Comparison of ENCODE assay signal across 8 mouse cellular contexts in genomic region chr12:40220896-40221295, GRCm38 (mm10). TPM values are rescaled to one million over a fixed set of nuclear protein-coding genes. Genes with fewer than 3 reads are reported as not detected.
DNase-seq lines count a peak whose midpoint lies in the region; ATAC-seq and TF ChIP-seq lines count a peak whose summit lies in the region.

No protein-coding gene starts in this region.

- H3K79me2 ChIP-seq in heart, adult 2 months (replicated peaks; ENCODE audit: control insufficient read depth, insufficient read depth, low read length), result peaks cover 2% of the 10 kb centered on the region

- in situ Hi-C loops in ES-E14 (cut with MboI; ENCODE audit: low sequenced_read_pairs in 2 of 2, unreplicated experiment in 2 of 2), result no loop called here

- intact Hi-C loops in heart, adult 2 months (cut with DNase I), result loop anchor here (2.0 to 5.0 kb wide), 3 partner anchors 18 to 806 kb away; partner anchors contain the start of genes Dock4 and Zfp277
- intact Hi-C loops in left cerebral cortex, postnatal 36 days (cut with DNase I), result no loop called here

- H3K36me3 ChIP-seq in heart, adult 2 months (ENCODE audit: control insufficient read depth, insufficient read depth, low read length), result peaks cover 21% of the 10 kb centered on the region
- peaks cover 8% of the 10 kb centered on the region for H3K36me3 ChIP-seq in ES-E14 (ENCODE audit: control insufficient read depth, insufficient read depth, low read length, poor library complexity, severe bottlenecking)
- no peaks in the 10 kb centered on the region for H3K36me3 ChIP-seq in hindbrain, embryonic 11.5 days (ENCODE audit: control insufficient read depth, insufficient read depth, low read length)
- peaks cover 7% of the 10 kb centered on the region for H3K36me3 ChIP-seq in liver, postnatal 0 days (replicated peaks; ENCODE audit: insufficient read depth, low read length)

- WGBS in heart, adult 2 months, result 6% methylated on average over 3 of the region's 3 CpGs
- WGBS in hindbrain, embryonic 11.5 days, result 44% methylated on average over 3 of the region's 3 CpGs
- 12% methylated on average over 3 of the region's 3 CpGs for WGBS in liver, postnatal 0 days (ENCODE audit: insufficient replicate concordance)

- TF ChIP-seq CTCF in heart, adult 2 months (IDR thresholded peaks at IDR 0.05), result no peak
- no peak for TF ChIP-seq CTCF in liver, postnatal 0 days (IDR thresholded peaks at IDR 0.05; ENCODE audit: low read depth)

- DNase-seq in heart, adult 2 months, result no peak
- DNase-seq in heart, adult 8-10 months (ENCODE audit: low spot score), result no peak
- DNase-seq in ES-E14 (ENCODE audit: low read depth, low spot score), result no peak
- no peak for DNase-seq in hindbrain, embryonic 11.5 days (ENCODE audit: low spot score)
- no peak for DNase-seq in liver, postnatal 0 days
- no peak for DNase-seq in thymus, adult 18-20 months
- no peak for DNase-seq in left cerebral cortex, postnatal 36 days (ENCODE audit: low spot score in 2 of 2)
- no peak for DNase-seq in layer of hippocampus, postnatal 10 days (ENCODE audit: low spot score in 2 of 2)

- no peak for TF ChIP-seq EP300 in heart, adult 2 months (IDR thresholded peaks at IDR 0.05; ENCODE audit: insufficient read depth, low read depth, low read length)
- no peak for TF ChIP-seq EP300 in liver, postnatal 0 days (IDR thresholded peaks at IDR 0.05; ENCODE audit: low read depth)

- ATAC-seq in hindbrain, embryonic 11.5 days (ENCODE audit: low FRiP score), result no peak
- no peak for ATAC-seq in liver, postnatal 0 days

- H3K9ac ChIP-seq in heart, adult 2 months (ENCODE audit: low read depth, low read length), result no peak overlapping the region
- H3K9ac ChIP-seq in ES-E14 (ENCODE audit: insufficient read depth, low read depth, low read length, poor library complexity, severe bottlenecking), result no peak overlapping the region
- no peak overlapping the region for H3K9ac ChIP-seq in hindbrain, embryonic 11.5 days (ENCODE audit: low read depth, low read length)
- H3K9ac ChIP-seq in liver, postnatal 0 days (replicated peaks), result peak overlapping the region; percentile 45

- H3K27ac ChIP-seq in heart, adult 2 months, result peak overlapping the region; percentile 93
- no peak overlapping the region for H3K27ac ChIP-seq in ES-E14 (ENCODE audit: insufficient read depth, low read depth, low read length, poor library complexity, severe bottlenecking)
- no peak overlapping the region for H3K27ac ChIP-seq in hindbrain, embryonic 11.5 days (ENCODE audit: low read depth, low read length)
- H3K27ac ChIP-seq in liver, postnatal 0 days (ENCODE audit: low read depth), result no peak overlapping the region

- peak overlapping the region; percentile 57; the same call in 1 of the 2 replicates for H3K4me2 ChIP-seq in hindbrain, embryonic 11.5 days (replicated peaks; ENCODE audit: low read depth, low read length)
- peak overlapping the region; percentile 76 for H3K4me2 ChIP-seq in liver, postnatal 0 days (ENCODE audit: low read depth, low read length)

- no peaks in the 10 kb centered on the region for H3K27me3 ChIP-seq in heart, adult 2 months (ENCODE audit: control insufficient read depth, insufficient read depth, low read length)
- no peaks in the 10 kb centered on the region for H3K27me3 ChIP-seq in hindbrain, embryonic 11.5 days (ENCODE audit: control insufficient read depth, insufficient read depth, low read length)
- H3K27me3 ChIP-seq in liver, postnatal 0 days (ENCODE audit: insufficient read depth, low read length), result no peaks in the 10 kb centered on the region

- H3K4me1 ChIP-seq in heart, adult 2 months (ENCODE audit: control insufficient read depth, insufficient read depth, low read length), result peaks cover 5% of the 10 kb centered on the region; the same call in 1 of the 2 replicates
- peaks cover 2 to 6% of the 10 kb centered on the region in 2 experiments for H3K4me1 ChIP-seq in ES-E14 (ENCODE audit: control insufficient read depth in 2 of 2, insufficient read depth in 2 of 2, low read length in 2 of 2, poor library complexity in 1 of 2)
- H3K4me1 ChIP-seq in hindbrain, embryonic 11.5 days (replicated peaks; ENCODE audit: control insufficient read depth, insufficient read depth, low read length), result no peaks in the 10 kb centered on the region
- peaks cover 20% of the 10 kb centered on the region for H3K4me1 ChIP-seq in liver, postnatal 0 days (ENCODE audit: insufficient read depth)

- no peak for TF ChIP-seq POLR2A in heart, adult 2 months (IDR thresholded peaks at IDR 0.05; ENCODE audit: insufficient read depth, low read depth, low read length)

- H3K9me3 ChIP-seq in ES-E14 (ENCODE audit: control insufficient read depth, insufficient read depth, low read depth, low read length), result no peaks in the 10 kb centered on the region
- H3K9me3 ChIP-seq in hindbrain, embryonic 11.5 days (ENCODE audit: control insufficient read depth, low read length), result no peaks in the 10 kb centered on the region
- H3K9me3 ChIP-seq in liver, postnatal 0 days (ENCODE audit: low read length), result no peaks in the 10 kb centered on the region

- H3K4me3 ChIP-seq in heart, adult 2 months, result peak overlapping the region; percentile 90
- peak overlapping the region; percentile 38 to 98; a peak in 3 of 4 replicates for H3K4me3 ChIP-seq in ES-E14 (ENCODE audit: insufficient read depth in 1 of 2, low read depth in 1 of 2, low read length in 2 of 2, poor library complexity in 1 of 2, severe bottlenecking in 1 of 2)
- H3K4me3 ChIP-seq in hindbrain, embryonic 11.5 days (ENCODE audit: low read depth, low read length), result peak overlapping the region; percentile 97; the same call in 1 of the 2 replicates
- peak overlapping the region; percentile 96 for H3K4me3 ChIP-seq in liver, postnatal 0 days (ENCODE audit: low read depth, low read length)

TF ChIP-seq in ES-E14, 5 proteins besides CTCF, POLR2A, EP300 and RAD21:
- TF ChIP-seq ZC3H11A (IDR thresholded peaks at IDR 0.05; ENCODE audit: borderline replicate concordance, low read depth, low read length) (no peak), CHD2 (IDR thresholded peaks at IDR 0.05; ENCODE audit: low read depth, low read length) (no peak), MAFK (IDR thresholded peaks at IDR 0.05; ENCODE audit: insufficient read depth, low read depth, low read length) (no peak), ZNF384 (IDR thresholded peaks at IDR 0.05; ENCODE audit: low read depth, low read length) (no peak), HCFC1 (IDR thresholded peaks at IDR 0.05; ENCODE audit: borderline replicate concordance, insufficient read depth, low read length) (no peak)

RNA-seq across cellular contexts. Expression of gene Lsmem1, which starts 21.6 kb away (rescaled TPM):
- total RNA-seq in heart, adult 2 months (2021), result 10 to 100 TPM; 43.2 to 45.4 TPM
- 22.2 and 39.4 TPM in 2 replicates for polyA plus RNA-seq in heart, adult 2 months (2012; rRNA removed)
- total RNA-seq in heart, adult 8-10 months (2022), result 10 to 100 TPM; 54.6 to 69.7 (median 59.4) TPM
- 0.09 and 0.16 TPM in 2 replicates for total RNA-seq in ES-E14 (2012; rRNA removed)
- polyA plus RNA-seq in hindbrain, embryonic 11.5 days (2014; fragmentation: Nextera tagmentation; extraction: Ambion mirVana), result 0.08 TPM in 1 of 2 replicates, not detected in the other
- polyA plus RNA-seq in liver, postnatal 0 days (2015; fragmentation: Nextera tagmentation; extraction: Ambion mirVana), result 0.24 TPM in 1 of 2 replicates, not detected in the other
- total RNA-seq in left cerebral cortex, postnatal 36 days (2021), result 1 to 10 TPM; 1.3 to 1.8 TPM
- under 1 TPM; 0.22 to 0.69 TPM for total RNA-seq in layer of hippocampus, postnatal 10 days (2021)

RNA-seq across cellular contexts. Expression of gene Ifrd1, which starts 27.4 kb away (rescaled TPM):
- total RNA-seq in heart, adult 2 months (2021), result 10 to 100 TPM; 85.1 to 87.6 TPM
- 14.1 and 34.8 TPM in 2 replicates for polyA plus RNA-seq in heart, adult 2 months (2012; rRNA removed)
- 10 to 100 TPM; 69.0 to 89.2 (median 83.0) TPM for total RNA-seq in heart, adult 8-10 months (2022)
- 79.8 and 116 TPM in 2 replicates for total RNA-seq in ES-E14 (2012; rRNA removed)
- polyA plus RNA-seq in hindbrain, embryonic 11.5 days (2014; fragmentation: Nextera tagmentation; extraction: Ambion mirVana), result 200 and 204 TPM in 2 replicates
- polyA plus RNA-seq in liver, postnatal 0 days (2015; fragmentation: Nextera tagmentation; extraction: Ambion mirVana), result 47.1 and 50.4 TPM in 2 replicates
- total RNA-seq in left cerebral cortex, postnatal 36 days (2021), result 100 to 1,000 TPM; 112 to 114 TPM
- 100 to 1,000 TPM in 1 of 2 experiments, 10 to 100 TPM in 1; 97.4 to 104 TPM for total RNA-seq in layer of hippocampus, postnatal 10 days (2021)

Comparison
In these comparisons a context has a peak if more than half of its experiments do, and no peak if none do; other contexts are left out.
1. RNA of gene Lsmem1, which starts 21.6 kb away (total RNA-seq): 54.6 to 69.7 TPM in heart, adult 8-10 months and 43.2 to 45.4 TPM in heart, adult 2 months; 1.3 to 1.8 TPM in left cerebral cortex, postnatal 36 days, 0.22 to 0.69 TPM in layer of hippocampus, postnatal 10 days and 0.09 to 0.16 TPM in ES-E14; every median in the first group is over 10 times any median in the second.
2. Peak in every context shown above with its lines, with median percentiles within 50 percentile points of each other: H3K4me3 ChIP-seq.